Mouse (Mus musculus): ENCODE measurements at regions not wholly inside any gene's neighbourhood (a gene's known extent, or its start where the extent isn't known, plus 50 kb on each side); places are given as distances from the start of the nearest gene placed in this dataset.
A peak's percentile ranks its signal among the peaks of the same experiment; 100 is the strongest.
"Not testable (repeated sequence)": the region's sequence is repeated elsewhere in the genome, so short reads cannot be mapped to it uniquely, and the experiment has no call there.

- no peak for DNase-seq (ENCODE audit: extremely low spot score in 1 of 2, low spot score in 2 of 2)
- intact Hi-C loops (cut with DNase I) = no loop called here
Observed at GRCm38 (mm10) chr15:17356586-17356985, 628.0 kb downstream of the Cdh9 start.

- intact Hi-C loops (cut with DNase I) = no loop called here
Observed at GRCm38 (mm10) chr15:17357083-17357774, 628.7 kb downstream of the Cdh9 start.

GRCm38 (mm10) chr15:17404701-17405100, 676.1 kb downstream of the Cdh9 start:
- no peak for DNase-seq (ENCODE audit: extremely low spot score in 1 of 2, low spot score in 2 of 2)

More at GRCm38 (mm10) chr15:17357083-17357774, 628.7 kb downstream of the Cdh9 start:
- DNase-seq (ENCODE audit: extremely low spot score in 1 of 2, low spot score in 2 of 2) = no peak

GRCm38 (mm10) chr15:17427747-17428146, 699.2 kb downstream of the Cdh9 start:
- DNase-seq (ENCODE audit: extremely low spot score in 1 of 2, low spot score in 2 of 2) = peak in 1 of 2 experiments; percentile 28
- intact Hi-C loops (cut with DNase I) = no loop called here

More at GRCm38 (mm10) chr15:17404701-17405100, 676.1 kb downstream of the Cdh9 start:
- intact Hi-C loops (cut with DNase I) = no loop called here

DNA sequence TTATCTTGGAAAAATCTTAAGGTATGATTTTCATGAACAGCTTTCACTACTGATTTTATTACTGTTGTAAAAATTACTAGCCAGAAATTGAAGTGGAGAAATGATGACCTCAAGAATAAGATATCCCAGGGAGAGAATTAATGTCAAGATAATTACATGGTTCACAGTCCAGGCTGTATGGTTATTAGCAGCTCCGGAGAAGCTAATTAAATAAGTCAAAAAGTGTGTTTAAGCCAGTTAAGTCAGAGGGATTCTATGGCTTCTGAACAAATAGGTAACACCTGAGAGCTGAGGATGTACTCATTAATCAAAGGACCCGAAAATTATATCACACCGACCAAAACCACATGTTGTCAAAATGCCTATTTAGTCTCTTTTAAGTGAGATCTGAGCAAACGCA, 703.3 kb downstream of the Cdh9 start:
- DNase-seq (ENCODE audit: extremely low spot score in 1 of 2, low spot score in 2 of 2) = no peak
- intact Hi-C loops (cut with DNase I) = no loop called here

DNA sequence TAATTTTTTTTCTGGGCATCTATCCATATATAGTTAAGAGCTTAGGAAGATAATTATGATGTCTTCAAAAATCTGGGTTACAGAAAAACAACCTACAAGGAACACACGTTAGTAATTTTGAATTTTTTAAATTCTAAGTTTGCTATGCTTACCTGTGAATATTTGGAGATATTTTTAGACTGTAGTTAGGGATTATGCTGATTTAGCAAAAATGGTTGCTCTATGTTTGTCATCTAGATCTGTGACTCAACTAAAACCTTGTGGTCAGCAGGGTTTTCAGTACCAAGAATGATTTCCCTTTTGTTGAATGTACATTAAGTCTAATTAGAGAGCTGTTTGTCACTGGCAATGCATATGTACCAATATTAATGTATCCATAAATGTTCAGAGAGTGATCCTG, 707.3 kb downstream of the Cdh9 start:
- DNase-seq (ENCODE audit: extremely low spot score in 1 of 2, low spot score in 2 of 2) = no peak
- intact Hi-C loops (cut with DNase I) = no loop called here

- intact Hi-C loops (cut with DNase I) = no loop called here
- DNase-seq (ENCODE audit: extremely low spot score in 1 of 2, low spot score in 2 of 2) = no peak
Observed at GRCm38 (mm10) chr15:17448218-17448617, 719.7 kb downstream of the Cdh9 start.

- intact Hi-C loops (cut with DNase I); DNase-seq (ENCODE audit: extremely low spot score in 1 of 2, low spot score in 2 of 2): not testable (repeated sequence)
Observed at GRCm38 (mm10) chr15:17449736-17450135, 721.2 kb downstream of the Cdh9 start.

DNA sequence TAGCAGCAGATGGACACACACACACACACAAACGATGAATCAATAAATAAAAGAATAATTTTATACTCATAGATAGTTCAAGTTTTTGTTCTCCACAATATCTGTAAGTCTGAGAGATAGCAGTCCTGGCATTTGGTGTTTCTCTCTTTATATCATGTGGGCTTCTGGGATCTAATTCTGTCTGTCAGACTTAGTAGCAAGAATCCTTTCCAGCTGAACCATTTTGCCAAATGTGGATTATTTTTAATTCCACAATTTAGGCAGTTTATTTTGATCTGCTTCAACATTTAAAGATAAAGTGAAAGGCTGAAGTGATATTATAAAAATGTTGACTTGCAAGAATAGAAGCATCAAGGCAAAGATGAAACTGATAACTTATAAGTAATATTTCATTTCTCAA, 738.5 kb downstream of the Cdh9 start:
- intact Hi-C loops (cut with DNase I) = no loop called here

GRCm38 (mm10) chr15:17493561-17493960, 765.0 kb downstream of the Cdh9 start:
- intact Hi-C loops (cut with DNase I) = no loop called here
- no peak for DNase-seq (ENCODE audit: extremely low spot score in 1 of 2, low spot score in 2 of 2)

More for the DNA sequence above, 738.5 kb downstream of the Cdh9 start:
- peak in 1 of 2 experiments; percentile 18 for DNase-seq (ENCODE audit: extremely low spot score in 1 of 2, low spot score in 2 of 2)
